Mouse (Mus musculus) heart, adult 10 weeks (tissue): Measurements from ENCODE around the gene Mtrr. TPM values are rescaled to one million over a fixed set of nuclear protein-coding genes. Genes with fewer than 3 reads are reported as not detected.

ENCODE experiments used
- polyA plus RNA-seq: library from polyadenylated mRNA; stranded (reverse); fragments of 350-450 nt; fragmentation: Illumina TruSeq; extraction: RNeasy Lipid Tissue Mini Kit (QIAGEN cat#74804); gene quantifications from one replicate; pipeline ENCODE4 v1.2.3, GENCODE M21; 2014; ENCODE audit warnings: low read depth, low replicate concordance

Gene Mtrr
- polyA plus RNA-seq: 13.6 TPM

GRCm38 (mm10) chr13:68581747-68582516, at the start of gene Mtrr, which contains the start of gene Fastkd3:
TSS of gene Mtrr (minus strand) at chr13:68582149.
TSS of gene Fastkd3 (plus strand) at chr13:68582234.

GRCm38 (mm10) chr13:68597199-68597598, 15.2 kb upstream of the Mtrr start, which contains the start of gene 1700001L19Rik:
TSS of gene 1700001L19Rik (plus strand) at chr13:68597421.

Other genes with a start within 250 kb of the Mtrr start
- 12.3 TPM for gene Fastkd3, start 85 bp upstream of the Mtrr start, polyA plus RNA-seq
- not detected for gene 1700001L19Rik, start 15.3 kb upstream of the Mtrr start, polyA plus RNA-seq